Mouse (Mus musculus): Measurements from ENCODE around the gene Nt5dc2. TPM values are rescaled to one million over a fixed set of nuclear protein-coding genes. Genes with fewer than 3 reads are reported as not detected.

Gene Nt5dc2
- total RNA-seq (2021) = 1 to 10 TPM; 1.9 to 4.6 TPM
- long read RNA-seq, experiment 1, transcript Nt5dc2-204 (14 exons, 1,848 nt) = major isoform, 5 of 9 reads
- long read RNA-seq, experiment 1, partial matches to known transcripts = 2 of 9 reads
- long read RNA-seq, experiment 1, other reads (novel, unspliced or antisense) = 1 of 9 reads
- long read RNA-seq, experiment 2, transcript Nt5dc2-204 (14 exons, 1,848 nt) = major isoform, 5 of 8 reads
- long read RNA-seq, experiment 2, partial matches to known transcripts = 2 of 8 reads
- long read RNA-seq, experiment 2, other reads (novel, unspliced or antisense) = 1 of 8 reads

DNA sequence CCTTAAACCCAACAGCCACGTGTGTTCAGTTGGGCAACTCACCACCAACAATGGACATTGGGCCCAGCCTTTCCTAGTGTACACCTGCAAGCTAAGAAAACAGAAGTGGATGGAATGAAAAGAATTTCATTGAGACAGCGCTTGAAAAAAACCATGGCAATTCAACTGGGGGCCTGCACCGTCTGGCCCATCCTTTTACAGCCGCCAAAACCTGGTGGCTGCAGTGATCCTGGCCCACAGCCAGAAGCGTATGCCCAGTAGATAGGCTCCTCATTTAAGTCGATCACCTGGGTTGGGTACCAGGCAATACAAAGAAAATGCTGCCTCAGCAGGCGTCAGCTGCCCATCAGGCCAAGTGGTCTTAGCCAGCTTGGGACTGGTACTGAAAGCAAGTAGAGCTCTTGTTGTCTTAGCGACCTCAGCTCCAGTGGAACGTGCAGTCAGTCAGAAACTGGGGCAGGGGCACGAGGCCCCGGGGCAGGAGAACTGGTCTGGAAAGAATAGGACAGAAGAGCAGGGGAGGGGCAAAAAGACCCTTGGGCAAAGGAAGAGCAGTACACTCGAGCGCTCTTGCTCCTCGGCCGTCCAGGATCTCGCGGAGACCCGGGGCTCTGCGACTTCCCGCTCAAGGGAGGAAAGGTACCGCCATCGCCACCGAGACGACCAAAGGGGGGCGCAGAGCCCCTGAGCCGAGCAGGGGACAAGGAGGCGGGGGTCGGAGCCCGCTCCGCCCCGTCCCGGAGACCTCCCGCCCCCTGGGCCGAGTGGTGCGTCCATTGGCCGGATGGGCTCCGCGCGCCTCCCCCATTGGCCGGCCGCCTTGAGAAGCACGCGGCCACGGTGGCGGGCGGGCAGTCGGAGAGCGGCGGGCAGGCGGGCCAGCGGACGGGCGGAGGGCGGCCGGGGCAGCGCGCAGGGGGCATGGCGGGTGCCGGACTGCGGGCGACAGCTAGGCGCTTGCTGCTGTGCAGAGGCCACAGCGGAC, at the start of gene Nt5dc2:
Gene Nt5dc2 (plus strand): TSS at position 818 of the 985 bp plus-strand sequence.
- peak; percentile 40 to 54 for DNase-seq (ENCODE audit: low spot score in 2 of 2)

DNA sequence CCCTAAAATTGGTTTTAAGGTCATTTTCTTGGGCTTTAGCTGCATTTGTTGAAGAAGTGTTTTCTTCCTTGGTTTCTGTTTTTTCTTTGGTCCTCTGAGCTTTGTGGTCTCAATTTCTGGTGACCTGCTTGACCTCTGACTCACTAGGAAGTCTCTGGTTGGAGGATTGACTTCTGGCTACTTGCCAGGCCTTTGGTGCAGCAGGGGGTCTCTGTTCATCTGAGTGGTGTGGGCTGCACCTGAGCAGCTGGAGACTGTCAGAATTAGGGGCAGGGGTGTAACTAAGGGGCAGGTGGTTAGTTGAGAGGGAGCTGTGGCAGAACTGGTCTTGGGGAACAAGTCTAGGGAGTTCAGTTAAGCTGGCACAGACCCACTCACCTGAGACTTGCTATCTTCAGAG, 49.7 kb upstream of the Nt5dc2 start:
- DNase-seq (ENCODE audit: low spot score in 2 of 2) = no peak

DNA sequence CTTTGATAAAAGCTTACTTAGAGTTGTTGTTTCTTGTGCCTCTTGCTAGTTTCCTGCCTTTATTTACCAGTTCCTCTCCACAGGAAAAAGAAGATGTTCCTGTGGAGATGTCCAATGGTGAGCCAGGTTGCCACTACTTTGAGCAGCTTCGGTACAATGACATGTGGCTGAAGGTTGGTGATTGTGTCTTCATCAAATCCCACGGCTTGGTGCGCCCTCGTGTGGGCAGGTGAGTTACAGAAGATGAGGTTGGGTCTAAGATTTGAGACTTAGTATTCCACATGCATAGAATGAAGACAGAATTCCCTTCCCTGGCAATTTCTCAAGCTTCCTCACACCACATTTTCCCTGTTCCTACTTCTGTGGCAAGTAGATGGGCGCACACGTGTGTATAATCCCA, 43.4 kb upstream of the Nt5dc2 start:
- no peak for DNase-seq (ENCODE audit: low spot score in 2 of 2)

DNA sequence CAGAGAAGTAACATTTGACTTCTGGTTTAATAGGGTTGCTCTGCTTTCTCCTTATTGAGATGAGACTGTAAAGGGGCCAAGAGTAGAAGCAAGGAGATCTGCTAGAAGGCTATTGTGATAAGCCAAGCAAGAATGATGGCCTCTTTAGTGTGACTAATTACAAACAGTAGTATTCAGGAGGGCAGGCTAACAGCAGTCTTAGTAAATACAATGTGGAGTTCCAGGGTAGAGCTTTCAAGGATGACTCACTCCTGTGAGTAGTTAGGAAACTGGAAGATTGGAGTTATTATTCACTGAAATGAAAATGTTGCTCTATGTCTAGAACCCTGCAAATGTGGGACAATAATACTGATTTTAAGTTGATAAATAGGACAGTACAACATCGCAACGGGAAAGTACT, 42.3 kb upstream of the Nt5dc2 start:
- no peak for DNase-seq (ENCODE audit: low spot score in 2 of 2)

DNA sequence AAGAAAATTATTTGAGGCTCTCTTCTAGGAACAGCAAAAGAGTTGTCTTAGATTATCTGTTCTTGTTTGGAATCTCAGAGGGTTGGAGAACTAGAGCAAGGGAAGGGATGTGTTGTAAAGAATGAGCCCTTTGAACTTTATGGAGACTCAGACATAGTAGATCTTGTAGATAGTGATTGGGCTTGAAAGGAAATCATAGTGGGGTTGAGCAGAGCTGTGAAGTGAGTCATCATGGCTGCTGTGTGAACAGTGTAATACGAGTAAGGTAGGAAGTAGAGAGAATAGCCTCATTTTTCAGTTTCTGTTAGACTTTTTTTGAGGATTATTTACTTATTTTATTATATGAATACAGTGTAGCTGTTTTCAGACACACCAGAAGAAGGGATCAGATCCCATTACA, 40.9 kb upstream of the Nt5dc2 start:
- no peak for DNase-seq (ENCODE audit: low spot score in 2 of 2)

DNA sequence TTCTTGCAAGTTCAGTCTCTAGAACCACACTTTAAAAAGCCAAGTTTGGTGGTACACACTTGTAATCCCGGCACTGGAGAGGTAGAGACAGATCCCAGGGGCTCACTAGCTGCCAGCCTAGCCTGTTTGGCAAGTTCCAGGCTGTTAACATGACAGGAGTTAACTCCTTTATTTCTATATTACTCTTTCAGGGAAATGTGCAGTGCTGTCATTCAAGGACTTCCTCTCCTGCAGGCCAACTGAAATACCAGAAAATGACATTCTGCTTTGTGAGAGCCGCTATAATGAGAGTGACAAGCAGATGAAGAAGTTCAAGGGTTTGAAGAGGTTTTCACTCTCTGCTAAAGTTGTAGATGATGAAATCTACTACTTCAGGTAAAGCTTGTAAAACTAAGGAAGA, 25.7 kb upstream of the Nt5dc2 start:
- no peak for DNase-seq (ENCODE audit: low spot score in 2 of 2)

DNA sequence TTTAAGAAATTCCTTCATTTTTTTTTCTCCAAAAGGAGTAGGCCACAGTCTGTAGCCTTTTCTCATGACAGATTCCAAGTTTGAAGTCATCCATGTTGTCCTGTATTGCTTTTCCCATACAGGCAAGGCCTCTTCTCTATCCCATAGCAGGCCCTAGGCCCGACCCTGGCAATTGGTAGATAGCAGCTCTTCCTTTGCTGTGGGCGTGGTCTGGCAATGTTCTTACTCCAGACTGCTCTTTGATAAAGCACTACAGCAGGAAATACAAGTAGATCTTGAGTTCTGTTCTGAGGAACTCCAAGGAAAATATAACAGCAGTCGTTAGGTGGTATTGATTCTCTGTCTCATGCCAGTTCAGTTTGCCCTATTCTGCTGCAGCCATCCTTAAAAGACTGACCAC, 20.2 kb upstream of the Nt5dc2 start:
- DNase-seq (ENCODE audit: low spot score in 2 of 2) = no peak

DNA sequence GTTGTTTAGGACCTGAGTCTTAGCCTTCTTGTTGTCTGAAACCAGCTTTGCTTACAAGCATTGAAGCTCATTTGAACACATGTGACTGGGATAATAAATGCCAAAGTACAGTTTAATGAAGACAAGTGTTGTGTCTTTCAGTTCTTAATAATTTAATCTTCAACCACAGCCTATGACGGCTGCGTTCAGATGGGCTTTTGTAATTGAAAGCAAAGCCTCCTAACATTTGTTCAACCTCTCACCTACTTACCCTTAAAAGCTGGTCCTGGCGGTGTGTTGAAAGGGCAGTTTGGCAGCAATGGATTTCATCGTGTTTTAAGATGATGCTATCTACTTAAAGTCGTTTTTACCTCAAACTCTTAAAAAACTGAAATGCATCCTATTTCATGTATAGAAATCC, 18.7 kb upstream of the Nt5dc2 start:
- no peak for DNase-seq (ENCODE audit: low spot score in 2 of 2)

DNA sequence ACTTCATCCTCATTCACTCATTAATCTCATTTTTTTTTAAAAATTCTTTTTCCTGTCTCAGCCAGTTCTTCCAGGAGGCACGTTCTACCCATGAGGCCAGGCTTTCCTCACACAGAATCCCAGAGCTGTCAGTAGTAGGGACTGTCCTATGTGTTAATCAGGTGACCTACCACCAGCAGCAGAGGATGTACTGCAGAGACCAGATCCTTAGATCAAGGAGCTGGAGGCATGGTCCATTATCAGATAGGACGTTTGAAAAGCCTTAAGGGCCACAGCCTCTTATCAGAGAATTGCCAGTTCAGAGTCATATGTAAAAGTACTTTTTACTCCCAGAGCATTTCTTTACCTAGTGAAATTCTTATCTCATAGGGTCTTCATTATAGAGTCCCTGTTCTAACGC, 16.8 kb upstream of the Nt5dc2 start:
- DNase-seq (ENCODE audit: low spot score in 2 of 2) = no peak

DNA sequence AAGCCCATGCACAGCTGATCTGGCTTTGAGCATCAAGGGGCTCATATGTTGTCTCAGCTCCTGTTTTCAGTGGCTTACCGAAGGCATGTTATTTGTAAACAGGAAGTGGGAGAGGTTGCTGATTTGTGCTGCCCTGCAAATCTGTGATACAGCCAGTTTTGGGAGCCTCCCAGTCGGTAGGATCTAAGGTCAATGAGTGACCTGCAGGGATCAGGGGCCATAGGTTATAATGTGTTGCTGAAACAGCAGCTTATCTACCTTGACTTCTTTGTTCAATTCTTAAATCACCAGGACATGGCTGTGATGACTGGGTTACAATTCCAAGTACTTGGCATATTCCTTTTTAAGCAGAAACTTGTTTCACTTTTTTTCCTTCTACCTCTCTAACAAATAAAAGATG, 15.3 kb upstream of the Nt5dc2 start:
- DNase-seq (ENCODE audit: low spot score in 2 of 2) = no peak

DNA sequence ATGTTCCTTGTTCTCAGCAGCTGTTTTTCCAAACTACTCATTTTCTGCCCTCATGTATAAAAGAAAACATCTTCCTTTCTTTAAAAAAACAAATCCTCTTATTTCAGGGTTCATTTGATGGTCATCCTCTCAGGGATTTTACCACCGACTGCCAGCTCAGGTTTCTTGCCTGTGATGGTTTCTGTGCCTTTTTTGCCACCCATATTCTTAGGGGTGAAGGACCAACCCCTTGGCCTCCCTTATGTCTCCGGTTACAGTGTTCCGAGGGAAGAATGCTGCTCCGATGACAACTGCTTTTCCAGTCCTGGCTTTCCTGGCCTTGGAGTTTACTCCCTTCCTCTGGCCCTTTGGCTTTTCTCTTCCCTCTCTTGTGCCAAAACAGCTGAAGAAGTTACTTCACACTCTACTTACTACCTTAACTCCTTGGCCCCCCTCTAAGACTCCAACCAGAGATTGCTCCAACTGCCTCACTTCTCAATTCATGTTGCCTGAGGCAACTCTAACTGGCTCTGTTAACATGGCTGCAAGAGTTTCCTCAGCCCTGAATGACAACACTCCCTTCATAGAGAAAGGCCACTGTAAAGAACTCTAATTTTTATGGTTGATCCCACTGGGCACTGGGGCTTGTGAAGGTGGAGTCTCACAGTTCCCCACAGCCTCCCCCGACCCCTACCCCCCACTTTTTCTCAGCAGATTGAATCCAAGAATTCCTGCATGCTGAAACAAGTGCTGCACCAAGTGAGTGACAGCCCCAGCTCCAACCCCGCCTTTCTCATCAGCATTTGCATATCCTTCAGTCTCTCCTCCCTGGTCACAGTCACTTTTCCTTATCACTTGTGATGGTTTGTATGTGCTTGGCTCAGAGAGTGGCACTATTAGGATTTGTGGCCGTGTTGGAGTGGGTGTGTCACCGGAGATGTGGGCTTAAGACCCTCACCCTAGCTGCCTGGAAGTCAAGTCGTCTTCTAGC, 5.5 kb upstream of the Nt5dc2 start:
- DNase-seq (ENCODE audit: low spot score in 2 of 2) = no peak

DNA sequence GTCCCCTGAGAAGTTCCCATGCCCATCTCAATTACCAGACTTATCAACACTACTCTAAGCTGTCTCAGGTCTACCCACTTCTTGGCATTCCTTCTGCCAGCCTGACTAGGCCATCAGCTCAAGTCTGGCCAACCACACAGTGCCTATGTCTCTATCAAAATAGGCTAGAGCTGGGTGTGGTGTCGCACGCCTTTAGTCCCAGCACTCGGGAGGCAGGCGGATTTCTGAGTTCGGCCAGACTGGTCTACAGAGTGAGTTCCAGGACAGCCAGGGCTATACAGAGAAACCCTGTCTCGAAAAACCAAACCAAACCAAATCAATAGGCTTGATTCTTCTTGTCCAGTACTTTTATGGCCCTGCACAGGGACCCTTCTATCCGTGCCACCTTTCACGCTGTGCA, 4.0 kb upstream of the Nt5dc2 start:
- no peak for DNase-seq (ENCODE audit: low spot score in 2 of 2)

DNA sequence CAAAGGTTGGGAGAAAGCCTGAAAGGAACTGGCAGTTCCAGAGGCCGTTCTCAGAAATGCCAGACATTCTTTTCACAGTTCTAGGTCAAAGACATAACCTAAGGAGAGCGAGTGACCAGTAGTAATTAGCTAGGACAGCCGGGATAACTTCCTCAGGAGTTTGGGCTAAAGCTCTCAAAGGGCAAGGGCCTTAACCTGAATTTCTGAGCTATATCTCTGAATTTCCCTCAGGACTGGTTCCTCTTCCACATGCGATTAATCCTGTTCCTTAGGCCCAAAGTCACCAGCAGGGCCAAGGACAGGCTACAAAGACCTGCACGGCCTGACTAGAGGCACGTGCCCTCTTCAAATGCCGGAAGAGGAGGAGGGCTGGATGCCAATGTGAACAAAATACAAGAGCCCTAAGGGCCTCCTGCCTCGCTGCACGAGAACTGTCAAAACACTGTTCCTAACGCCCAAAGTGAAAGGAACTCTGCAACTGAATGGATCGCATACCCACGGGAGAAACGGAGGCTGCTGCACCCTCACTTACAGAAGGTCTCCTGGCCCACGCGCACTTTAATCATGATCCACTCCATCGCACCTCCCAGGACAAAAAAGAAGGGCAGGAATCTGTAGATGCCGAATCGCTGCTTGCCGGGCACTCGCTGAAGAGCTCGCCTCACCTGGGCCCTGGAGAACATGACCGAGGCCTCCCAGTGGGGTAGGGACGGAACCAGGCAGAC, 2.6 kb upstream of the Nt5dc2 start:
- no peak for DNase-seq (ENCODE audit: low spot score in 2 of 2)

DNA sequence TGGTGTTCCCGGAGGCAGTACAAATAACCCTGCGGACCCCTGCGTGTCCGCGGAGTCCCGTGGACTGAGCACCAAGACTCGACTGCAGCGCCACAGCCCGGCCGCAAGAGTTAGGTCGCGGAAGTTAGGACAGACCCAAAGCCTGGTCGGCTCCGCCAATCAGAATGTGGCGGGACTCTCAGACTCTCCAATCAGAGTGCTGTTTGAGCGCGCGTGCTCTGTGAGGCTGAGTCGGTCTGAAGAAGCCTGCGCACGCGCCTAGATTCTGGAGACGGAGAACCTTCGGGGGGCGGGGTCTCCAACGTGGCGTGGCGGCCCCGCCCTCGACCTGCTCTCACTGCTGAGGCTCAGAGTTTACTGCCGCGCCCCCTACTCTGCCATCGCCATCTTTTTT, 2.0 kb upstream of the Nt5dc2 start, which contains the start of gene Smim4:
Gene Smim4 (minus strand): TSS at position 131 of the 394 bp plus-strand sequence.
- DNase-seq (ENCODE audit: low spot score in 2 of 2) = peak; percentile 94 to 97

DNA sequence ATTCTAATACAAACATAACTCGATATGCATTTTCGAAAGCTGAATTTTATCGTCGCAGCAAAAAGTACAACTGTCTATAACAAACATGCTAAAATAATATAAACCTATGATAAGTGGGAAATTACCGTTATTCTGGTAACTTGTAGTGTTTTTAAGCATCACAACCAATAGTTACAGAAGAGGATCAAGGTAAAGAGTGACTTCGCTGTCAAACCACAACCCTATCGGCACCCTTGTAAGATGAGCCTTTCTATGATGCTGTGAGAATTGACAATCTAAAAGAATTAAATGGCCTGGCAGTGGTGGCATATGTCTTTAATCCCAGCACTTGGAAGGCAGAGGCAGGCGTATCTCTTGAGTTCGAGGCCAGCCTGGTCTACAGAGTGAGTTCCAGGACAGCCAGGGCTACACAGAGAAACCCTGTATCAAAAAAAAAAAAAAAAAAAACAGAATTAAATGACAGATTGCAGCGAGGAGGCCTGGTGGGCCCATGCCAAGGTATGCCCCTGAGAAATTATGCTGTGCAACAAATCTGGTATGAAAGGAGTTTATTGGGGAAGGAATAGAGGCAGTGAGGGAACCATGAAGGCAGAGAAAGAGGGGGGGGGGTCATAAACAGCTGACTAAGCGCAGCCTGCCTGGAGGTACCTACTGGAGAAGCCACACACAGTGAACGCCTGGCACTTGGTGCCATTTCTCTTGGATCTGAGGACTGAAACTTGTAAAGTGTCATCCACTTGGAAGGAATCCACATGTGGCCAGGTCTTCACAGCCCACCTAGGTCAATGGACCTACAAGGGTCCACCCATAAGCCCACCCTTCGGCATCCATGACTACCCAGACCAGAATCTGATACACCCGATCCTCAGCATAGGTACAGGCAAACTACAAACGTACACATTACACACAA, 1.3 kb upstream of the Nt5dc2 start:
- no peak for DNase-seq (ENCODE audit: low spot score in 2 of 2)

DNA sequence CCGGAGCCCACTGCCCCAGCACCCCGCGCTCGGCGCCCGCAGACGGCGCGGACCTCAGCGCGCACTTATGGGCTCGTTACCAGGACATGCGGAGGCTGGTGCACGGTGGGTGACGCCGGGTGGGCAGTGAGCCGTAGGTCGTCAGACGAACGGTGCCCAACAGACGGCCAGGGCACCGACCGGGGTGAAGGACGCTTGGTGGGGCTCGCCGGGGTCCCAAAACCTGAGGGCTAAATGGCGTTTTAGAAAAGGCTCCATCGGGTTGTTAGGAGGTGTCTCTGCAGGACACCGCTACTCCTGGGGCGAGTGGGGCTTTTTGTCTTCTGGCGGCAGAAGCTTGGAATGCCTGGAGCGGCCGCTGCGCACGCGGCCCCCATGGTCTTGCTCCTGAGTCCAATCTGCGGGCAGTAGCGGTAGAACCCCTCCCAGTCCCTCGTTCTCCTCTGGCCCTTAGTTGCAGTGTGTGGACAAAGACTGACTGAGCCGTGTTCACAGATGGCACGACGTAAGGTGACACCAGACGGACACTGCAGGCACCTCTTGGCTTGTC, 494 bp downstream of the Nt5dc2 start:
- DNase-seq (ENCODE audit: low spot score in 2 of 2) = no peak

DNA sequence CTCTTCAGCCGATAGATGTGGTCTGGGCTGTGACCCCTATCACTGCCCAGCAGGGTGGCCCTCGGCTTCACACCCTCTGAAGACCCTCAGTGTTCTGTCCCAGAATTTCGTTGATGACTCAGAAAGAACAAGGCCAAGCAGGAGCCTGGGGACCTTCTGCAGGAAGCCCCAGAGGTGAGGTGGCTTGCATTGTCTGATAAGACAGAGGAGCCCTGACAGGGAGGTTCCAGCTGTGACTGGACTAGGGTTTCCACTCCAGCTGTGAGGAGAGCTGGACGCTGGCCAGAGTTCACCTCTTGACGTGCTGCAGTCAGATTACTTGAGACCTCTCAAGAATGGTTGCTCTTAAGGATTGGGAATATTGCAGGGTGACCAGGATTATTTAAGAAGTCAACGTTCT, 1.2 kb downstream of the Nt5dc2 start:
- no peak for DNase-seq (ENCODE audit: low spot score in 2 of 2)

DNA sequence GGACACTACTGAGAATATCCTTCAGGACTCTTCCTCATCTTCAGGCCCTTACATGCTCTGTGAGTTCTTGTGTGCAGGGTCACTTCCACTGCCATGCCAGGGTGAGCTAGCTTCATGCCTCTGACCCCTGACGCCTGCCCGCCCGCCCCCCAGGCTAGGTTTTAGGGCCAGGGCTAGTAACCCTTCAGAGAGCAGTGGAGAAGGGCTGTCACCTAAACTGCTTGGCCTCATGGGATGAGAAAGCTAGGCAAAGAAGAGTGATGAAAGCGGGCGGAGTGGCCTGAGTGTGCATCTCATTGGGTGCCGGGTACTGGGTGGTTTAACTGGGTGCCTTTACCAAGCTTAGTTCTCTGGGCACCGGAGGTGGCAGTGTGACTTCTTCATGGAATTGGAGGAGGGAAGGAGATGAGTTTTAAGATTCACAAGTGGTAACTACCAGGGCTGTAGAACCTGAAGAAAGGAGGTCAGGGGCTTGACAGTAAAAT, 1.7 kb downstream of the Nt5dc2 start:
- DNase-seq (ENCODE audit: low spot score in 2 of 2) = no peak
